Mouse (Mus musculus) lung, postnatal 0 days (tissue): ENCODE data around the gene Magi1. TPM values are rescaled to one million over a fixed set of nuclear protein-coding genes. Genes with fewer than 3 reads are reported as not detected.
A peak's percentile ranks its signal among the peaks of the same experiment; 100 is the strongest.

Experiments
- ATAC-seq: fragments of 200-750 bp; cut with Nextera tagmentation; 2 replicates; pipeline ENCODE4 v1.8.0; 2017; ENCODE audit warnings: moderate library complexity
- DNase-seq: peaks from one replicate; pipeline ENCODE4 v3.0.0-alpha.2; 2016; ENCODE audit warnings: low spot score
- H3K27ac ChIP-seq: fragments of 300-500 bp; sonication (generic); 2 replicates; pipeline ENCODE4 v1.5.1; 2014; ENCODE audit warnings: antibody characterized with exemption, mild to moderate bottlenecking, low read length, mixed read lengths
- H3K27me3 ChIP-seq: fragments of 300-500 bp; sonication (generic); replicated peaks from 2 replicates; pipeline ENCODE4 v1.6.1; 2014; ENCODE audit warnings: low read length, mixed read lengths; ENCODE audit not compliant: insufficient read depth
- H3K36me3 ChIP-seq: fragments of 300-500 bp; sonication (generic); 2 replicates; pipeline ENCODE4 v1.6.1; 2014; ENCODE audit warnings: low read length, mixed read lengths; ENCODE audit not compliant: insufficient read depth
- H3K4me1 ChIP-seq: fragments of 300-500 bp; sonication (generic); 2 replicates; pipeline ENCODE4 v1.6.1; 2014; ENCODE audit warnings: antibody characterized with exemption, low read depth, low read length, mixed read lengths; ENCODE audit not compliant: insufficient read depth
- H3K4me2 ChIP-seq: fragments of 300-500 bp; sonication (generic); replicated peaks from 2 replicates; pipeline ENCODE4 v1.6.1; 2014; ENCODE audit warnings: low read depth, mild to moderate bottlenecking, low read length, moderate library complexity, mixed read lengths
- H3K4me3 ChIP-seq: fragments of 300-500 bp; sonication (generic); 2 replicates; pipeline ENCODE4 v1.5.1; 2014; ENCODE audit warnings: low read depth, low read length
- H3K9ac ChIP-seq: fragments of 300-500 bp; sonication (generic); replicated peaks from 2 replicates; pipeline ENCODE4 v1.6.1; 2014; ENCODE audit warnings: low read depth, mild to moderate bottlenecking
- H3K9me3 ChIP-seq: fragments of 300-500 bp; sonication (generic); 2 replicates; pipeline ENCODE4 v1.6.1; 2016; ENCODE audit warnings: low read length, mixed read lengths
- CTCF ChIP-seq: IDR thresholded peaks from 2 replicates; pipeline ENCODE4 v1.5.1; 2016; ENCODE audit warnings: antibody characterized with exemption, mild to moderate bottlenecking
- EP300 ChIP-seq: IDR thresholded peaks from 2 replicates; pipeline ENCODE4 v1.6.1; 2016; ENCODE audit warnings: antibody characterized with exemption, mild to moderate bottlenecking, control low read depth
- WGBS: fragments of 180-500 bp; shearing (Covaris S2); extraction: QIAGEN DNeasy Blood & Tissue Kit; methylation state at CpG from one replicate; pipeline ENCODE4 v1.1.7; 2014; 5-methylcytosine and 5-hydroxymethylcytosine counted together
- polyA plus RNA-seq: library from polyadenylated mRNA; unstranded; fragments of >200 nt; fragmentation: Nextera tagmentation; extraction: Ambion mirVana; gene quantifications from 2 replicates; pipeline ENCODE4 v1.2.1, GENCODE M21; 2015

The Magi1 gene
- polyA plus RNA-seq, 1 experiment from 2014 or later: 10.7 TPM

DNA sequence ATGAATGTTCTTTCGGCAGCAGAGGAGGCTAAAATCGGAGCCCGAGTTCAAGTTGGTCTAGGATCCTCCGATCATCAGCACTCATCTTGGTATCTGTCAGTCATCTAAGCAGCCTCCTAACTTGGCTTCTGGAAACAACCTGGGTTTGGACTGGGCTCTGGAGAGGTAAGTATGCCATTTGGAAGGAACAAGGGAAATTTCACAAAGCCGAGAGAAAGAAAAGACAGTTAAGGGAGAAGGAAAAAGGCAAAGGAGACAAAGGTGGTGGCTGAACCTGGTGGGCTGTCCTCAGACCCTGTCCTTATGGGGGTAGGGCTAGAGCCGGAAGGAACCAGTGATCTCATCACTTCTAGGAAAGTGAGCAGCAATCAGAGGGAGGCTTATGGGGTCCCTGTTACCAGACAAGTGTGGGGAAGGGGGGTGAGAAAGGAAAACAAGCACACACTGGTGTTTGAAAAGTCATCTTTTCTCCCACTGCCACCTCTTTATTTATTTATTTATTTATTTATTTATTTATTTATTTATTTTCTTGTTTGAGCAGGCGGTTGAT lies 565.8 kb downstream of the Magi1 start:
- no peak for ATAC-seq
- H3K9ac ChIP-seq: no peak overlapping the region

DNA sequence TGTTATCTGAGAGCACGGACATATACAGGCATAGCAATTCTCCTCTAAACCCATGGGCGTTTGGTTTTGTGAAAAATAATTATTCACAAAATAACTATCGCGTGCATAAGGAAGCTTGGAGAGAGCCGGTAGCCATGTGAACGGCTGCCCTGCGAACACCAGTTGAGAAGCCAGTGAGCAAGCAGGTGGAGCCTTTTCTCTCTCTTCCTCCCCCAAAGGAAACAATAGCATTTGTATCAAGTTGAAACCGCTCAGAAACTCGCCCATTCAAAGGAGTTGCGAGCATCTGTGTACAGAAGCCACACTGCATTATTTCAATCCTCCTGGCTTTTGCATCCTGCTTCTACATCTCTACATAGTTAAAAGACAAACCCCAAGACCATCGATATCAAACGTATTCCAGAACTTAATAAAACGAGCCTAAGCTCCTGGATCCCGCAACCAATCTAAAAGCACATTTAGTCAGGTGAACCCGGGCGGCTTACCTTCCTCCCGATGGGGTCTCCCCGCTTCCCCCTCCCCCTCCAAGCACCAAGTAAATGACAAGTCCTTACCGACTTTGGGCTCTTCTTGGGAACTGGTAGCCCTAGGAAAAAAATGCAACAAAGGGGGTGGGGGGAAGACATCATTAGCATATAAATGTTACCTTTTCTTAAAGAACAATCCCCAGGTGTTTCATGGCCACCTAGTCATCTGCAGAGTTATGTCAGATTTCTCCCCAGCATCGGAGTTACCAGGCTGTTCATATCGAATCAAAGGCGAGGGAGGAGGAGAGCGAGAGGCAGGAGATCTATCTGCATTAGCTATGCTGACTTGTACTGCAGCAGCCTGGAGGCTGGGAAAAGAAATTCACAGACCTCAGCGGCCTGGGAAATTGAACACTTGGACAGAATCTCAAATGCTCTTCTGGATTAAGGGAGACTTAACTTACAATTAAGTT lies 566.8 kb downstream of the Magi1 start:
- Histone ChIP-seq H3K27ac (no peak overlapping the region), H3K9ac (no peak overlapping the region), H3K36me3 (no peaks in the 10 kb centered on the region), H3K4me1 (no peaks in the 10 kb centered on the region), H3K27me3 (no peaks in the 10 kb centered on the region), H3K9me3 (no peaks in the 10 kb centered on the region), H3K4me2 (0 out of 2 replicates have a peak overlapping the region, but pooled peaks have one; percentile 27), H3K4me3 (no peak overlapping the region)
- WGBS: 15% methylated on average over 24 of the region's 24 CpGs
- ATAC-seq (no peak), DNase-seq (peak; percentile 13)
- TF ChIP-seq CTCF: no peak
- no peak for TF ChIP-seq EP300

More for the DNA sequence above, 565.8 kb downstream of the Magi1 start:
- Histone ChIP-seq H3K27ac (no peak overlapping the region), H3K4me2 (no peak overlapping the region), H3K4me1 (no peaks in the 10 kb centered on the region), H3K36me3 (no peaks in the 10 kb centered on the region), H3K4me3 (no peak overlapping the region), H3K9me3 (no peaks in the 10 kb centered on the region), H3K27me3 (no peaks in the 10 kb centered on the region)
- DNase-seq: no peak
- TF ChIP-seq EP300: no peak
- no peak for TF ChIP-seq CTCF
- WGBS: 39% methylated on average over 7 of the region's 7 CpGs

DNA sequence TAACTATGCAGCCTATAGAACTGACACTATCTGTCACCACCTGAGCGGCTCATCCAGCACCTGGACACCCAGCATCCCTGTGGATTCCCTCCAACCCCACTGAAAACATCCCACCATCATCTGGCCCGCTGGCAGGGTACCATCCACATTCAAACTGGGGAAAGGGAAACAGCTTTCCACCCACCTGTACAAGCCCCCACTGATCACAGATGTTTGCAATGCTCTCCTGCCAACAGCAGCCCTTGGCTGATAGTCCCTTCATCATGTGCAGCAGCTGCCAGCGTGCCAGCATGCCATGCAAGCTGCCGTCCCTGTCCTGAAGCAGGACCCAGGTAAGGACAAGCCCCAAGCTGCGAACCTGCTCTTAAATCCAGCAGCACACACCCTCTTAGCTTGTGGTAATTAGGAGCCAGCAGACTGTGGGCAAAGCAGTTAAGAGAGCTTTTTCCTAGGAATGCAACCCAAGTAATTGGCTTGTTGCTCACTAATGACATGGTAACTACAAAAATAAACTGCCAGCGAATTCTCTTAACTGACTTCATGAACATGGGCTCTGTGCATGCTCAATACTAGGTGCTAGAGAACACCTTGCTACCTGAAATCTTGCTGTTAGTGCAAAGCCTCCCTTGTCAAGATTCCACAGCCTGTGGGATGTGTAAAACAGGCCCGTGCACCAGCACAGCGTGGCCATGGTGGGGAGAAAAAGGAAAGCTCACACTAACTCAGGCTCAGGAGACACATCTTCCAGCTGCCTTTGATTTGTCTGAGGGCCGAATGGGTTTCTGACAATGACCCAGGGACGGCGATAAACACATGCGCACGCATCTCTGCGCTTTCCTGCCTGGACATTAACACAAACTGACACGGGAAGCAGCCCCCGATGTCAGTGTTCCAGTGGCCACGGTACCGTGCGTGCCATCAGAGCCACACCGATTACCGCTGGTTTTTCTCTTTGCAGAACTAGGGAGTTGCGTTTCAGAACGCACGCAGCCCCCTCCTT lies 568.2 kb downstream of the Magi1 start:
- Histone ChIP-seq H3K9ac (no peak overlapping the region), H3K4me3 (no peak overlapping the region), H3K4me1 (no peaks in the 10 kb centered on the region), H3K4me2 (peak overlapping the region; percentile 5; the same call in 1 of the 2 replicates), H3K27me3 (no peaks in the 10 kb centered on the region), H3K36me3 (no peaks in the 10 kb centered on the region), H3K9me3 (no peaks in the 10 kb centered on the region), H3K27ac (no peak overlapping the region)
- no peak for TF ChIP-seq CTCF
- TF ChIP-seq EP300: no peak
- 39% methylated on average over 24 of the region's 24 CpGs for WGBS
- peak; percentile 11 for DNase-seq
- no peak for ATAC-seq

DNA sequence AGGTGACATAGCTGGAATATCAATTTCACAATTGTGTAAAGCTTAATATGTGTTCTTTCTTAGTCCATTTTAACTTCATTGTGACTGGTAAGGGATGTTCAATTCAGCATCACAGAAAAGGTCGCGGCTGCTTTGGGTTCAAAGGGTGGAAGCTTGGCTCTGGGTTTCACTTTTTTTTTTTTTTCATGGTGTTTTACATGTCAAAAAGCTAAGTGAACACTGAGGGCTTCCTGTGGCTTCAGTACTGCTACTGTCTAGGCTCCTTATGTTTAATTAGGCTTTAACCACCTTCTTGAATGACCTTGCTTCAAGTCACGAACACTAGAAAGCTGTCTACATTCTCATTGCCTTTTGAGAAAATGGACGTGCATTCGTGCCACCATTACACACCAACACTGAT lies 579.4 kb downstream of the Magi1 start:
- Histone ChIP-seq H3K4me1 (no peaks in the 10 kb centered on the region), H3K9me3 (no peaks in the 10 kb centered on the region), H3K36me3 (no peaks in the 10 kb centered on the region), H3K27ac (no peak overlapping the region), H3K4me3 (no peak overlapping the region), H3K4me2 (no peak overlapping the region), H3K9ac (no peak overlapping the region), H3K27me3 (no peaks in the 10 kb centered on the region)
- DNase-seq (no peak), ATAC-seq (no peak)
- 81% methylated on average over 5 of the region's 5 CpGs for WGBS
- TF ChIP-seq CTCF: no peak
- no peak for TF ChIP-seq EP300

DNA sequence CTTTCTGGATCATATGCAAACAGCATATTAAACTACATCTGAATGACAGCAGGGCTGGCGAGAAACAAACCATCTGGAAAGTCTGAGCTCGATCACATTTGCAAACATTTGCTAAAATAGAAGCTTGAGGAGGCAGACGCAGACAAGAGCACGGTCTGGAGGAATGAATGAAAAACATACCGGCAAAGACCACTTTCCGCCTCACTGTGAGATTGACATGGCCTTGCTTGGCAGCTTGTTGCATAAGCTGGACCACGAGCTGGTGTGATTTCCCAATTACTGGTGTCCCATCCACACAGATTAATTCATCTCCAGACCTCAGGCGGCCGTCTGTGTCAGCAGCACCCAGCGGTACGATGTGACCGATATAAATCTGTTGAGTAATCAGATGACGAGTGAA lies 584.3 kb downstream of the Magi1 start:
- no peaks in the 10 kb centered on the region for H3K9me3 ChIP-seq
- DNase-seq (peak; percentile 35), ATAC-seq (peak; percentile 14; the same call in 1 of the 2 replicates)
- no peak overlapping the region for H3K27ac ChIP-seq
- 0 out of 2 replicates have a peak, but pooled peaks cover 9% of the 10 kb centered on the region for H3K36me3 ChIP-seq
- H3K4me2 ChIP-seq: no peak overlapping the region
- 59% methylated on average over 13 of the region's 13 CpGs for WGBS
- H3K27me3 ChIP-seq: no peaks in the 10 kb centered on the region
- H3K9ac ChIP-seq: no peak overlapping the region
- no peaks in the 10 kb centered on the region for H3K4me1 ChIP-seq
- TF ChIP-seq CTCF: no peak
- no peak for TF ChIP-seq EP300
- no peak overlapping the region for H3K4me3 ChIP-seq
